Mouse (Mus musculus) forebrain, embryonic 12.5 days (tissue): ENCODE results near the gene Acot7. TPM values are rescaled to one million over a fixed set of nuclear protein-coding genes. Genes with fewer than 3 reads are reported as not detected.
A peak's percentile ranks its signal among the peaks of the same experiment; 100 is the strongest.

Experiments
- ATAC-seq: fragments of 200-750 bp; cut with Nextera tagmentation; 2 replicates; pipeline ENCODE4 v1.8.0; 2017; ENCODE audit warnings: moderate TSS enrichment; ENCODE audit not compliant: low FRiP score
- H3K27ac ChIP-seq: fragments of 300-500 bp; sonication (generic); 2 replicates; pipeline ENCODE4 v1.5.1; 2016; ENCODE audit warnings: mild to moderate bottlenecking
- H3K27me3 ChIP-seq: fragments of 300-500 bp; sonication (generic); 2 replicates; pipeline ENCODE4 v1.6.1; 2016; ENCODE audit warnings: mild to moderate bottlenecking
- H3K36me3 ChIP-seq: fragments of 300-500 bp; sonication (generic); replicated peaks from 2 replicates; pipeline ENCODE4 v1.6.1; 2016; ENCODE audit warnings: mild to moderate bottlenecking
- H3K4me1 ChIP-seq: fragments of 300-500 bp; sonication (generic); 2 replicates; pipeline ENCODE4 v1.6.1; 2016
- H3K4me2 ChIP-seq: fragments of 300-500 bp; sonication (generic); 2 replicates; pipeline ENCODE4 v1.6.1; 2016; ENCODE audit warnings: mild to moderate bottlenecking, moderate library complexity
- H3K4me3 ChIP-seq: fragments of 300-500 bp; sonication (generic); replicated peaks from 2 replicates; pipeline ENCODE4 v1.5.1; 2016; ENCODE audit warnings: mild to moderate bottlenecking
- H3K9ac ChIP-seq: fragments of 300-500 bp; sonication (generic); 2 replicates; pipeline ENCODE4 v1.6.1; 2016; ENCODE audit warnings: mild to moderate bottlenecking
- H3K9me3 ChIP-seq: fragments of 300-500 bp; sonication (generic); 2 replicates; pipeline ENCODE4 v1.6.1; 2016
- WGBS: fragments of 180-500 bp; shearing (Covaris S2); methylation state at CpG from one replicate; pipeline ENCODE4 v1.1.7; 2016; 5-methylcytosine and 5-hydroxymethylcytosine counted together
- polyA plus RNA-seq: library from polyadenylated mRNA; unstranded; fragments of >200 nt; fragmentation: Nextera tagmentation; extraction: Ambion mirVana; gene quantifications from 2 replicates; pipeline ENCODE4 v1.2.1, GENCODE M21; 2016

Gene Acot7
- polyA plus RNA-seq, 1 experiment from 2014 or later: 85.9 TPM

DNA sequence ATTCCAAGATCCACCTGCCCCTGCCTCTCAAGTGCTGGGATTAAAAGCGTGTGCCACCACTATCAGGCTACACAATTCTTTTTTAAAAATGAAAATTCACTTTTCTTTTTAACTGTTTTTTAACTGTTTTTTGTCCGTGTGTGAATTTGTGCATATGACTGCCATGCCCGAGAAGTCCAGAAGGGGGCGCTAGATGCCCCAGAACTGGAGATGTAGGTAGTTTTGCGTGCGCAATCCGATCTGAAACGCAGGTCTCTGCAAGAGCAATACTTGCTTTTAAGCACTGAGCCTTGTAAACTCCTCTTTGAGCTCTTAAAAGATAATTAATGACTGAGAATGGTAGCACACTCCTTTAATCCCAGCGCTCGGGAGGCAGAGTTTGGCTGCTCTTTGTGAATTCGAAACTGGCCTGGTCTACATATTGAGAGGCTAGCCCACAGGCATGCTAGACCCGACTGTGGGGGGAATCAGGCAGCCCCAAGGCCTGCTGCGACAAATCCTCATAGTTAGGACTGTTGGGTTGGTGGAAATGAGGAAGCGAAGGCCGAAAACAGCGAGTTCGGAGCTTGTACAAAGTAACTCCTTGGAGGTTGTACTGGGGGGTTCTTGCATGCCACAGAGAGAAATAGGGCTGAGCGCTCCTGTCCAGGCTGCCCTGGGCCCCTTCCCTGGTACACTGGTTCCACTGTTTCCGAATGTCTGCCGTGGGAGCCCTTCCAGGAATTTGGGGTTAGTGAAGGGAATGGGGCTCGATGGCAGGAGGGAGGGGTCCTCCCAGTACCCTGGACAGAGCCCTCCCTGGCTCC lies 20.0 kb upstream of the Acot7 start:
- peaks cover 96% of the 10 kb centered on the region for H3K27me3 ChIP-seq
- H3K4me2 ChIP-seq: no peak overlapping the region
- H3K4me3 ChIP-seq: peak overlapping the region; percentile 3; the same call in 1 of the 2 replicates
- WGBS: 18% methylated on average over 21 of the region's 21 CpGs
- ATAC-seq: no peak
- peaks cover 18% of the 10 kb centered on the region for H3K4me1 ChIP-seq
- H3K9me3 ChIP-seq: no peaks in the 10 kb centered on the region
- H3K9ac ChIP-seq: no peak overlapping the region
- H3K27ac ChIP-seq: no peak overlapping the region
- H3K36me3 ChIP-seq: no peaks in the 10 kb centered on the region

GRCm38 (mm10) chr4:152158585-152159284 lies 19.2 kb upstream of the Acot7 start, which contains the start of gene Hes2:
Gene Hes2 (plus strand): TSS chr4:152158867.
- WGBS: 2% methylated on average over 35 of the region's 35 CpGs
- no peaks in the 10 kb centered on the region for H3K9me3 ChIP-seq
- H3K27me3 ChIP-seq: peaks cover 92% of the 10 kb centered on the region
- H3K36me3 ChIP-seq: no peaks in the 10 kb centered on the region
- peak within 1 kb of the TSS; percentile 15 for H3K4me2 ChIP-seq
- H3K4me1 ChIP-seq: peaks cover 14% of the 10 kb centered on the region
- H3K4me3 ChIP-seq: peak within 1 kb of the TSS; percentile 14; the same call in 1 of the 2 replicates
- H3K9ac ChIP-seq: no peak within 1 kb of the TSS
- ATAC-seq: no peak
- H3K27ac ChIP-seq: no peak within 1 kb of the TSS

DNA sequence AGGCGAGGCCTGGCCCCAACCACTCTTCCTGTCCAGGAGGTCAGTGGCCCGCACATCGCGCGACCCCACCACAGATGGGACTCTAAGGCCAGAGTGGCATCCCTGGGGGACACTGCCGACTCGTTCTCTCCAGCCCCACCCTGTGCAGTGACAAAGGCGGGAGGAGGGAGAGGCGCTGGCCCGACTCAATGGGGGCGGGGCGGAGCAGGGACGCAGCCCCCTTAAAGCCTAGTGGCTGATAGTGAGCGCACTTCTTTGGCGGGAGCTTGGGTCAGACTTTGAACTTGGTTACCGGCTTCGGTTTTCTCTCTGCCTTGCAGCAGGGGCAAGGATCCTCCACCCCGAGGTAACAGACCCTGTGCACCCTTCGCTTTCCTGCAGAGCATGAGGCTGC lies 18.7 kb upstream of the Acot7 start:
- ATAC-seq: no peak
- H3K27ac ChIP-seq: no peak overlapping the region
- H3K4me2 ChIP-seq: peak overlapping the region; percentile 15; the same call in 1 of the 2 replicates
- H3K9me3 ChIP-seq: no peaks in the 10 kb centered on the region
- no peak overlapping the region for H3K9ac ChIP-seq
- peaks cover 92% of the 10 kb centered on the region for H3K27me3 ChIP-seq
- H3K4me3 ChIP-seq: 0 out of 2 replicates have a peak overlapping the region, but pooled peaks have one; percentile 14
- H3K4me1 ChIP-seq: peaks cover 14% of the 10 kb centered on the region
- H3K36me3 ChIP-seq: no peaks in the 10 kb centered on the region
- WGBS: 0% methylated on average over 19 of the region's 19 CpGs

DNA sequence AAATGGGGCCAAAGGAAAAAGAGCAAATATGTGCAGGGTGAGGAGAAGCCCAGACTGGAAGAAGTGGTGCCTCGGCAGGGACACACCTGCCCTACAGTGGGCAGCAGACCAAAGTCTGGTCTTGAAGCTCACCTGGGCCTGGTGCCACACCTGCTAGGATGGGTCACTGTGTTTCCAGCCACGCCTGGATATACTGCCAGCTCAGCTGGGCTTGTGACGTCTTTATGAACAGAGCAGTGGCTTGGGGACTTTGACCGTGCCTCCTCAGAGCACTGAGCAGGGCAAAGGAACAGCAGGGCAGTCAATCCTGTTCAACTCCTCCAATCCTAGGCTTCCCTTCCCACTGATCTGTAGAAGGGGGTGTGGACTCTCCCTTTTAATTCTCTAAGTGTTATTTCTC lies 17.2 kb upstream of the Acot7 start:
- peaks cover 80% of the 10 kb centered on the region for H3K27me3 ChIP-seq
- peaks cover 14% of the 10 kb centered on the region for H3K4me1 ChIP-seq
- no peak overlapping the region for H3K4me2 ChIP-seq
- no peak for ATAC-seq
- H3K9ac ChIP-seq: no peak overlapping the region
- no peaks in the 10 kb centered on the region for H3K36me3 ChIP-seq
- H3K9me3 ChIP-seq: no peaks in the 10 kb centered on the region
- no peak overlapping the region for H3K27ac ChIP-seq
- 26% methylated on average over 4 of the region's 4 CpGs for WGBS
- no peak overlapping the region for H3K4me3 ChIP-seq

DNA sequence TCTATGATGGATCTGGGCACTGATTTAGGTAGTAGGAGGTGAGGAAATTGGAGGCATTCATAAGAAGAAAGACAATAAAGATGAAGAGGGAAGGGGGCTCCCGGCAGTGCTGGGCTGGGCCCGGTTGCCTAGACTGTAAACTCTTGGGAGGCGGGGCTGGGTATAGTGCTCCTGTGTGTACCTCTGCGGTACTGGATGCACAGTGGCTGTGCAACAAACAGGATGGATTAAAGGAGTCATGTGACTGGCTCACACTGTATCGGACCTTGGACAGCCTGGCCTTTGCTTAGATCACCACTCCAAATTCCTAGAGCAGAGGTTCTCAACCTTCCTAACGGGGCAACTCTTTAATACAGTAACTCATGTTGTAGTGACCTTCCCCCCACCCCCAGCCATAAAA lies 16.3 kb upstream of the Acot7 start:
- no peak for ATAC-seq
- Histone ChIP-seq H3K9me3 (no peaks in the 10 kb centered on the region), H3K4me1 (peaks cover 14% of the 10 kb centered on the region), H3K9ac (no peak overlapping the region), H3K4me3 (no peak overlapping the region), H3K4me2 (no peak overlapping the region), H3K27me3 (peaks cover 75% of the 10 kb centered on the region), H3K36me3 (no peaks in the 10 kb centered on the region), H3K27ac (no peak overlapping the region)
- 78% methylated on average over 6 of the region's 6 CpGs for WGBS

- 91% methylated on average over 2 of the region's 2 CpGs for WGBS
- Histone ChIP-seq H3K4me3 (no peak overlapping the region), H3K9ac (no peak overlapping the region), H3K9me3 (no peaks in the 10 kb centered on the region), H3K27ac (no peak overlapping the region), H3K4me2 (no peak overlapping the region), H3K36me3 (no peaks in the 10 kb centered on the region), H3K4me1 (peaks cover 14% of the 10 kb centered on the region), H3K27me3 (peaks cover 64% of the 10 kb centered on the region)
- no peak for ATAC-seq
These were observed 15.2 kb upstream of the Acot7 start for GRCm38 (mm10) chr4:152162748-152163147.

- H3K4me3 ChIP-seq: no peak overlapping the region
- H3K36me3 ChIP-seq: no peaks in the 10 kb centered on the region
- no peaks in the 10 kb centered on the region for H3K4me1 ChIP-seq
- no peaks in the 10 kb centered on the region for H3K9me3 ChIP-seq
- no peak overlapping the region for H3K27ac ChIP-seq
- H3K27me3 ChIP-seq: peaks cover 57% of the 10 kb centered on the region
- no peak overlapping the region for H3K4me2 ChIP-seq
- 27% methylated on average over 22 of the region's 22 CpGs for WGBS
- no peak overlapping the region for H3K9ac ChIP-seq
- ATAC-seq: no peak
These were observed 12.7 kb upstream of the Acot7 start for GRCm38 (mm10) chr4:152165036-152165931.

DNA sequence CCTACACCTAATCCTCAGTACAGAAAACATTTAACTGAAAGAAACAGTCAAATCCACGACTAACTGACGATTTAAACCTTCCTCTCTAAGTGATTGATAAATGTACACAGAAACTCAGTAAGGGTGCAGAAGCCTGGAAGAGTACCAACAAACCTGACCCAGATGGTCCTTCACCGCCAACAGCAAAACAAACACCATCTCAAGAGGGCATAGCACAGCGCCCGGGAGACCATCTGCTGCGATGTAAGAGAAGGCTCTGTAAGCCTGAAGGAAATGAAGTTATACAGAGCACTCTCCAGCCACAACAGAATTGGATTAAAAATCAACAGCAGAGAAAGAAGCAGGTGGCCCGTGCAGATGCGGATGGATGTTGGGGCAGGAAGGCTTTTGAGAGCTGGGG lies 9.9 kb upstream of the Acot7 start:
- Histone ChIP-seq H3K4me2 (no peak overlapping the region), H3K36me3 (no peaks in the 10 kb centered on the region), H3K27me3 (peaks cover 40% of the 10 kb centered on the region), H3K27ac (0 out of 2 replicates have a peak overlapping the region, but pooled peaks have one; percentile 25), H3K4me3 (no peak overlapping the region), H3K9me3 (peaks cover 3% of the 10 kb centered on the region; the same call in 1 of the 2 replicates), H3K4me1 (no peaks in the 10 kb centered on the region), H3K9ac (no peak overlapping the region)
- 59% methylated on average over 8 of the region's 8 CpGs for WGBS
- no peak for ATAC-seq

DNA sequence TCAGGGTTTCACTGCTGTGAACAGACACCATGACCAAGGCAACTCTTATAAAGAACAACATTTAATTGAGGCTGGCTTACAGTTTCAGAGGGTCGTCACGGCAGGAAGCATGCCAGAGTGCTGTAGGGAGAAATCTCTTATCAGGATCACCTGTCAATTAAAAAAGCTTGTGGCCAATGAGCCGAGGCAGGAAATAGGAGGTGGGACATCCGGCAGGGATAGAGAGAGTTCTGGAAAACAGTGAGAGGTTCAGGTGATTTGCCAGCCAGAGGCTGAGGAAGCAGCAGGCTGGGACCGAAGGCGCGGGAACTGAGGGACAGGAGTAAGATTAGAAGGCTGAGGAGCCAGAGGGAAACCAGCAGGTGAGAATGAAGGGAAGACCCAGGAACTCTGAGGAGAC lies 8.8 kb upstream of the Acot7 start:
- H3K36me3 ChIP-seq: no peaks in the 10 kb centered on the region
- WGBS: 85% methylated on average over 7 of the region's 7 CpGs

DNA sequence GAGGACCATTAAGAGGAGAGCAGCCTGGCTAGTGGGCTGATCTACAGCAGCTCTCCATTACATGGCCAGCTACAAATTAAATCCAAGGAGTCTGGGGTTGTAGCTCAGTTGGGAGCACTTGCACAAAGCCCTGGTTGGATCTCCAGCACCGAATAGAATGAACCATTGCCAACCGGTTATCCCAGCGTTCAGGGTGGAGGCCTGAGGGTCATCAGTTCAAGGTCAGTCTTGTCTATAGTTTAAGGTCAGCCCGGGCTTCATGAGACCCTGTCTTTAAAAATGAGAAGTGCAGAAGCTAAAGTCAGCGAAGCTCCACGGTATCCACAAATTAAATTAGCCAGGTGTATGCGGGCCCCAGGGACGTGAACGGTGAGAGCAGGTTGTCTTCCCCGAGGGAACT lies 7.6 kb upstream of the Acot7 start:
- Histone ChIP-seq H3K9ac (no peak overlapping the region), H3K4me3 (no peak overlapping the region), H3K27ac (no peak overlapping the region), H3K4me1 (no peaks in the 10 kb centered on the region), H3K27me3 (peaks cover 48% of the 10 kb centered on the region), H3K9me3 (peaks cover 3% of the 10 kb centered on the region; the same call in 1 of the 2 replicates), H3K4me2 (no peak overlapping the region), H3K36me3 (no peaks in the 10 kb centered on the region)
- ATAC-seq: no peak
- WGBS: 85% methylated on average over 10 of the region's 10 CpGs

More for the DNA sequence above, 8.8 kb upstream of the Acot7 start:
- Histone ChIP-seq H3K4me1 (no peaks in the 10 kb centered on the region), H3K4me3 (no peak overlapping the region), H3K4me2 (no peak overlapping the region), H3K9ac (no peak overlapping the region), H3K27ac (no peak overlapping the region), H3K27me3 (peaks cover 43% of the 10 kb centered on the region), H3K9me3 (peaks cover 3% of the 10 kb centered on the region; the same call in 1 of the 2 replicates)
- ATAC-seq: no peak

- Histone ChIP-seq H3K4me1 (no peaks in the 10 kb centered on the region), H3K9me3 (peaks cover 3% of the 10 kb centered on the region; the same call in 1 of the 2 replicates), H3K9ac (no peak overlapping the region), H3K4me2 (no peak overlapping the region), H3K4me3 (no peak overlapping the region), H3K27me3 (peaks cover 58% of the 10 kb centered on the region), H3K36me3 (no peaks in the 10 kb centered on the region), H3K27ac (no peak overlapping the region)
- ATAC-seq: no peak
- 82% methylated on average over 6 of the region's 6 CpGs for whole genome bisulfite sequencing
These were observed 6.4 kb upstream of the Acot7 start for GRCm38 (mm10) chr4:152171543-152171942.

GRCm38 (mm10) chr4:152173041-152173440 lies 4.9 kb upstream of the Acot7 start:
- no peak for ATAC-seq
- H3K27me3 ChIP-seq: peaks cover 67% of the 10 kb centered on the region
- no peak overlapping the region for H3K4me3 ChIP-seq
- peaks cover 3% of the 10 kb centered on the region; the same call in 1 of the 2 replicates for H3K9me3 ChIP-seq
- H3K36me3 ChIP-seq: no peaks in the 10 kb centered on the region
- 2% methylated on average over 5 of the region's 5 CpGs for WGBS
- H3K4me2 ChIP-seq: no peak overlapping the region
- H3K4me1 ChIP-seq: peaks cover 8% of the 10 kb centered on the region
- no peak overlapping the region for H3K27ac ChIP-seq
- no peak overlapping the region for H3K9ac ChIP-seq
